Mouse (Mus musculus) lung, postnatal 4 days (tissue): ENCODE data around the gene Olfr70.

Experiments
- DNase-seq, 2 experiments: peaks; one replicate each; pipeline ENCODE4 v3.0.0; 2021

The Olfr70 gene

GRCm38 (mm10) chr4:43700707-43701106 lies at the start of gene Olfr70:
Olfr70 (minus strand) TSS chr4:43700807.
- DNase-seq = no peak

- DNase-seq = no peak
These were observed 44.6 kb upstream of the Olfr70 start for GRCm38 (mm10) chr4:43745187-43745586.

GRCm38 (mm10) chr4:43743099-43743498 lies 42.5 kb upstream of the Olfr70 start:
- DNase-seq = no peak

GRCm38 (mm10) chr4:43742637-43743036 lies 42.0 kb upstream of the Olfr70 start:
- no peak for DNase-seq

- DNase-seq = no peak
These were observed 40.9 kb upstream of the Olfr70 start for GRCm38 (mm10) chr4:43741526-43741925.

- no peak for DNase-seq
These were observed 38.5 kb upstream of the Olfr70 start for GRCm38 (mm10) chr4:43738989-43739674.

- DNase-seq = no peak
These were observed 36.5 kb upstream of the Olfr70 start for GRCm38 (mm10) chr4:43737144-43737543.

GRCm38 (mm10) chr4:43733186-43733585 lies 32.6 kb upstream of the Olfr70 start:
- DNase-seq = no peak

- DNase-seq = no peak
These were observed 31.6 kb upstream of the Olfr70 start for GRCm38 (mm10) chr4:43732171-43732570.

GRCm38 (mm10) chr4:43730750-43731297 lies 30.2 kb upstream of the Olfr70 start:
- peak; percentile 44 to 63 for DNase-seq

GRCm38 (mm10) chr4:43729794-43730550 lies 29.4 kb upstream of the Olfr70 start, which contains the start of gene Spaar:
Spaar (plus strand) TSS chr4:43730034.
- DNase-seq = peak; percentile 74 to 89

- no peak for DNase-seq
These were observed 28.5 kb upstream of the Olfr70 start for GRCm38 (mm10) chr4:43729126-43729525.

GRCm38 (mm10) chr4:43728576-43728954 lies 28.0 kb upstream of the Olfr70 start:
- DNase-seq = peak; percentile 64 to 74

GRCm38 (mm10) chr4:43727718-43728575 lies 27.3 kb upstream of the Olfr70 start:
- DNase-seq = peak in 1 of 2 experiments; percentile 45

GRCm38 (mm10) chr4:43726995-43727394 lies 26.4 kb upstream of the Olfr70 start, which contains the start of gene Hrct1:
Hrct1 (plus strand) TSS chr4:43727188.
- peak; percentile 87 to 93 for DNase-seq

GRCm38 (mm10) chr4:43726228-43726993 lies 25.8 kb upstream of the Olfr70 start:
- peak in 1 of 2 experiments; percentile 4 for DNase-seq

GRCm38 (mm10) chr4:43724764-43725163 lies 24.2 kb upstream of the Olfr70 start:
- peak in 1 of 2 experiments; percentile 71 for DNase-seq

- DNase-seq = no peak
These were observed 21.6 kb upstream of the Olfr70 start for GRCm38 (mm10) chr4:43722191-43722590.

- DNase-seq = no peak
These were observed 20.1 kb upstream of the Olfr70 start for GRCm38 (mm10) chr4:43720491-43721228.

- no peak for DNase-seq
These were observed 13.1 kb upstream of the Olfr70 start for GRCm38 (mm10) chr4:43713652-43714219.

- peak; percentile 74 to 85 for DNase-seq
These were observed 11.2 kb upstream of the Olfr70 start for GRCm38 (mm10) chr4:43711821-43712220.
